ENCODE assay signal across 1 mouse cellular context in the genomic region with DNA sequence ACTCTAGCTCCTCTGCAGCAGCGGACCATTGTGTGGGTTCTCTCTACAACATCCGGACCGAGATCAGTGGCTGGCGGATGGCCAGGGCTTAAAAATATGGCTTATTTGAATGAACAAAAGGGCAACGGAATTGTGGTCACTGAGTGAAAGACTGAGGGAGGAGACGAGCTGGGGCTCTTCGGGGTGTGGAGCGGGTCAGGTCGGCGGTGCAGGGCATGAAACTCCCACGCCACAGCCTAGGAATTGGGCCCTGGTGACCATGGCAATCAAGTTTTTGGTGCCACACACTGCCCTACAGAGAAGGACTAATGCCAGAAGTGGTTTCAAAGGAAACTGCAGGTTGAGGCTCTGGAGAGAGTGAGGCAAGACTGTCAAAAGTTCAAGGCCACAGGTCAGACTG.
A peak's percentile ranks its signal among the peaks of the same experiment; 100 is the strongest.
TF ChIP-seq lines count a peak whose summit lies in the region.

No protein-coding gene starts in this region.

TF ChIP-seq in CH12.LX, 34 proteins besides CTCF, POLR2A, EP300 and RAD21 (continued from another document):
- TF ChIP-seq IRF4 (IDR thresholded peaks at IDR 0.05; ENCODE audit: low read depth, low read length) (peak; percentile 59; the same call in 1 of the 2 replicates), ZC3H11A (IDR thresholded peaks at IDR 0.05; ENCODE audit: low read depth, low read length) (no peak), USF1 (IDR thresholded peaks at IDR 0.05; ENCODE audit: low read depth, low read length) (no peak), JUN (IDR thresholded peaks at IDR 0.05; ENCODE audit: insufficient read depth, low read depth, low read length) (no peak), KAT2A (IDR thresholded peaks at IDR 0.05; ENCODE audit: insufficient replicate concordance, low read length) (no peak)
